Mouse (Mus musculus) urinary bladder, adult 18-20 months (tissue): ENCODE data around the gene Olfr917.

Source experiments
- DNase-seq, 2 experiments: peaks; one replicate each; pipeline ENCODE4 v3.0.0; 2022; ENCODE audit warnings: low spot score in 2 of 2, mixed read lengths in 2 of 2

The Olfr917 gene

GRCm38 (mm10) chr9:38665742-38666141, at the start of gene Olfr917:
Olfr917 (minus strand) TSS chr9:38665842.
- DNase-seq, result no peak

GRCm38 (mm10) chr9:38674501-38674900, 8.9 kb upstream of the Olfr917 start, which contains the start of gene Olfr918:
Olfr918 (minus strand) TSS chr9:38674601.
- no peak for DNase-seq

GRCm38 (mm10) chr9:38672887-38673286, 7.2 kb upstream of the Olfr917 start:
- DNase-seq, result no peak

- no peak for DNase-seq
Observed at GRCm38 (mm10) chr9:38659775-38660174, 5.9 kb downstream of the Olfr917 start, which contains the start of gene Olfr916. Olfr916 (minus strand) TSS chr9:38659875.

- DNase-seq, result no peak
Observed at GRCm38 (mm10) chr9:38632406-38632805, 33.2 kb downstream of the Olfr917 start.
